Mouse (Mus musculus) c-Kit-positive CD71-positive TER-119-negative erythroid progenitor cells, embryonic 14.5 days (primary cell): ENCODE measurements around the gene Ipo4.

Experiments used
- DNase-seq: peaks from one replicate; pipeline ENCODE4 v3.0.0-alpha.2; 2013; ENCODE audit warnings: low read depth

Gene Ipo4

DNA sequence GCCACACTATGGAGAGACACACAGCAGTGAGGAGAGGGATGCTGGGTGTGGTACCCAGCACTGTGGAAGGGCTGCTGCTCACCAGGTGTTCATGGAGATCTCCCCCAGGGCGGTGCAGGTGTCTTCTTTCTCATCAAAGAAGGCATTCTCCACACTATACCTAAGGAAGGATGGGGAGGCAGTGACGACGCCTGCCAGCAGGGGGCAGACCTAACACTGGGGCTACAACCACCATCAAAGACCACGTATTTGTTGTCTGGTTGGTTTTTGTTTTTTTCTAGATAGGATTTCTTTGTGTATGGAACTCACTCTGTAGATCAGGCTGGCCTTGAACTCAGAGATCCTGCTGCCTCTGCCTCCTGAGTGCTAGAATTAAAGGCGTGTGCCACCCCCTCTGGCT, 6.4 kb downstream of the Ipo4 start:
- DNase-seq: no peak

DNA sequence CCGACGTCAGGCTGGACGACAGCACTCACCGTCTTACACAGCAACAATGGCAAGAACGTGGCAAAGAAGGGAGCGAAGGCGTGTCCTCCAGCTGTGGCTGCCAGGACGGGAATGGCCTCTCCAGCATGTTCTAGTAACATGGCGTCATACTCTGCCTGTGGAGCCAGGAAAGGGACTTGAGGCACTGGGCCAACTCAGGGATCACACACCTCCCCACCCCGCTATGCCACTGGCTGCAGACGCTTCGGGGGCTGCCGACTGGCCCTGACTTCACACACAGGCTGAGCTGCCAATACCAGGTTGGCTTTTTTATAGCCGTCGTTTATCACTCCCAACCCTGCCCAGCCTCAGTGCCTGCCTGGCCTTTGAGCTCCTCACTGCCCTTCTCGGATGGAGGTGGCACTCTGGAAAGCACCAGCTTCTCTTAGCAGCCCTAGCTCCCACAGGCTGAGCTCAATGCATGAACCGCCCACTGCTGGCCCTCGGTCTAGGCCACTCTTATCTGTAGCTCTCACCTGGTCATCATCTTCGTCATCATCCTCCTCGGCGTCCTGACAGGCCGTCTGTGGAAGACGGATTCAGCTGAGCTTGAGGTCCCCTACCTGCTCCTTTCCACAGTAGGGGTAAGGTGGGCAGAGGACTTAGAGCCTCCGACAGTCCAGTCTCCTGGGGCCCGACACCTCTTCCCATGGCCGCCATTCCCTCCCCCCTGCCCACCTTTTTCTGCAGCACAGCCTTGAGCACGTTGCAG, 7.5 kb downstream of the Ipo4 start:
- DNase-seq: no peak

DNA sequence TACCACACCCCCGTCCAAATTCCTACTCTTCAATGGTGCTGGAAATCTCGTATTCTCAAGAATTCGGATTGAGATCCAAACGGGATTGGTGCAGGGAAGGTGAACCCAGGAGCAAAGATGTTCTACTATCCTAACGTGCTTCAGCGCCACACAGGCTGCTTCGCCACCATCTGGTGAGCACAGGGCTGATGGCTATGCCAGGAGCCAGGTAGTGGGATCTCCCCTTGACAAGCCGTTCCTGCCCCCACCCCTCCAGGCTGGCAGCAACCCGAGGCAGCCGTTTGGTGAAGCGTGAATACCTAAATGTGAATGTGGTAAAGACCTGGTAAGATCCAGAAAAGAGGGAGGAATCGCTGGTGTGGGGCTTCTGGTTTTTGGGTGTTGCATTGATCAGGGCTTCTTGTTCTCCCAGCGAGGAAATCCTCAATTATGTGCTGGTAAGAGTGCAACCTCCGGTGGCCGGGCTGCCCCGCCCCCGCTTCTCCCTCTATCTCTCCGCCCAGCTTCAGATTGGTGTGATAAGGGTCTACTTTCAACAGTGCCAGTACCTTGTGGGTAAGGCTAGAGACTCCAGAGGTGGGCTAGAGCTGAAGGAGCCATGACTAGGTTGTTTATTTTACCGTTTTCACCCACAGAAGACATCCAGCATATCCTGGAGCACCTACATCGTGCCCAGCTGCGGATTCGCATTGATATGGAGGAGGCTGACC, 17.1 kb downstream of the Ipo4 start:
- DNase-seq: peak; percentile 70

DNA sequence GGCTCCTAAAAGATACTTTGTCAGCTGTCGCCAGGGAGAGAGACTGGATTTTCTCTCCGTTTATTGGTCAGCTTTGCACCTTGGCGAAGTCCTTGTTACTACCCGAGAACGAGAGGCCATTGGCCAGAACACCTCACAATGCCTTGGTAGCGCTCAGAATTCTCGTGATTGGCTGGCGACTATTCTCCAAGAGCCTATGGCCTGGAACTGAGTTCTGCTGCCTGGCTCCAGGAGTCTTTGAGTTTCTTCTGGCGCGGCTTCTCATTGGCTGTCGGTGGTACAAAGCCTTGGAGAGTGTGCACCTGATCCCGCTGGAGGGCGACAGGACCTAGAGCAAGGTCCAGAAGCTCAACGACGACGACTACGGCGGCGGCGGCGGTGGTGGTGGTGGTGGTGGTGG, 17.9 kb downstream of the Ipo4 start, which contains the start of gene Rec8:
Rec8 (plus strand) TSS at position 216 of the 400 bp plus-strand sequence.
- no peak for DNase-seq

DNA sequence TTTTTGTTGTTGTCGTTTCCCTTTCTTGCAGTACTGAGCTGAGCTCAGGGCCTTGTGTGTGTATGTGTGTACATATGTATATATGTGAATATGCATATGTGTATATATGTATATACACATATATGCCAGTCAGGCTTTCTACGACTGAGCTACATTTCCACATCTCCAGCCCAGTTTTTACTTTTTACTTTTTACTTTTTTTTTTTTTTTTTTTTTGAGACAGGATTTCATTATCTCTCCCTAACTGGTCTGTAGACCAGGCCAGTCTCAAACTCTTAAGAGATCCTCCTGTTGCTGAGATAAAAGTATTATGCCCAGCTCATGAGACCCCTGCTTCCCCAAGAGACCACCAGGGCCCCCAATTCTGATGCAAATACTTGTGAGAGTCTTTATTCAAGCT, 18.9 kb downstream of the Ipo4 start:
- no peak for DNase-seq

DNA sequence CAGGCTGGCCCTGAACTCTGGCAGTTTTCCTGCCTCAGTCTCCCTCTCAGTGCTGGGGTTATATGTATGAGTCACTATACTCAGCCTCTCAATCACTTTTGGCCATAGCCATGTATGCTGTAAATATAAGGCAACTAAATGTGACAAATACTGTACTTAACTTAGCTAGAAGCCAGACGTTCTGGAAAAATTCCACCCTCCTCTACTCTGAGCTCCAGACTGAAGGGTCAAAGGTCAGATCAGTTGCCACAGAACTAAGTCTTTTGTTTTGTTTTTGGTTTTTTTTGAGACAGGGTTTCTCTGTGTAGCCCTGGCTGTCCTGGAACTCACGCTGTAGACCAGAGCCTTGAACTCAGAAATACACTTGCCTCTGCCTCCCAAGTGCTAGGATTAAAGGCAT, 19.9 kb downstream of the Ipo4 start:
- DNase-seq: no peak

DNA sequence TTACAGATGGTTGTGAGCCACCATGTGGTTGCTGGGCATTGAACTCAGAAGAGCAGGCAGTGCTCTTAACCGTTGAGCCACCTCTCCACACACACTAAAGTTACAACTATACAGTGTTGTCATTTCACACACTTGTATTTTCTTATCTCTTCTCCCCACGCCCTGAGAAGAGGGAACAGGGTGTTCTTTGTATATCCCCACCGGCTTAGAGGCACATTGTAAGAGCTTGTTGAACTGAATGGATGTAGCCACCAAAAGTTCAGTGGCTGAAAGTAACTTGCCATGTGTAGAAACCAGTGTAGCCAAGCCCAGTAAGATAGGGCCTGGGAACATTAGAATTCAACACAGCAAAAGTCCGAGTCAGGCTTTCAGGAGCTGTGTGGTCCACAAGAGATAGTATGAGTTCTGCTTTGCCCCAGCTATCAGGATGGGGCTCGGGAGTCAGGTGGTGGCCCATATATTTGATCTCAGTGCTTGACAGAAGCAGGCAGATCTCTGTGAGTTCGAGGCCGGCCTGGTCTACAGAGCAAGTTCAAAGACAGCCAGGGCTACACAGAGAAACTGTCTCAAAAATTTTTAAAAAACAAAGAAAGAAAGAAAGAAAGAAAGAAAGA, 21.1 kb downstream of the Ipo4 start:
- peak; percentile 85 for DNase-seq

DNA sequence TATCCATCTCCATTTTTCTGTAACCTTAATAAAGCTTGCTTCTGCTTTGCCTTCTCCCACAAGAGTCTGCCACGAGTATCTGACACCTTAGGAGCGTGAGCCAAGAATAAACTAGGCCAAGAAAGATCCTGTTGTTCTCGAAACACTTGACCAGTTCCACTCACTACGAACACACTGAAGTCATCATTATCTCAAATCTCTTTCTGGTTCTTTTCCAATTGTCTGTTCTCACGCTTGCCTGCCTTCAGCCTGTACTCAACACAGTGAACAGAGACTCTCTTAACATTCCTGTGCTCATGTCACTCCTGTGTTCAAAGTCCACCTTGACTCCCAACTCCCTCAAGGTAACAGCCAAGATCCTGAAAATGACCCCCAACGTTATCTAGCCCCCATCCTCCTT, 22.4 kb downstream of the Ipo4 start:
- no peak for DNase-seq

DNA sequence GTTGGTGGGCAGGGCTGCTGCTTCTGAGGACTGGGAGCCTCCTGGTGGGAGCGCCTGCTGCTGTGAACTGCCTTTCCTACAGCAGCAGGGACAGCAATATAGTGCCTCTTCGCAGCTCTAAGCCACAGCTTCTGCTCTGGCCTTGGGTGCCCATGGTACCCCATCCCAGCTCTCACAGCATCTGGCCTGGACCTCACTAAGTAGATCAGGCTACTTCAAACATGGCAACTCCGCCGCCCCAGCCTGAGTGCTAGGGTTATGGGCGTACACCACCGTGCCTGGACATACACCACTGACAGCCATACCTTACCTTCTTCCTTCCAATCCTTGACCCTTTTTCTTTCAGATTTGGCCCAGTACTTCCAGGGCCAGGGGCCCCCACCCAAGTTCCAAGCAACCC, 27.4 kb downstream of the Ipo4 start:
- no peak for DNase-seq

DNA sequence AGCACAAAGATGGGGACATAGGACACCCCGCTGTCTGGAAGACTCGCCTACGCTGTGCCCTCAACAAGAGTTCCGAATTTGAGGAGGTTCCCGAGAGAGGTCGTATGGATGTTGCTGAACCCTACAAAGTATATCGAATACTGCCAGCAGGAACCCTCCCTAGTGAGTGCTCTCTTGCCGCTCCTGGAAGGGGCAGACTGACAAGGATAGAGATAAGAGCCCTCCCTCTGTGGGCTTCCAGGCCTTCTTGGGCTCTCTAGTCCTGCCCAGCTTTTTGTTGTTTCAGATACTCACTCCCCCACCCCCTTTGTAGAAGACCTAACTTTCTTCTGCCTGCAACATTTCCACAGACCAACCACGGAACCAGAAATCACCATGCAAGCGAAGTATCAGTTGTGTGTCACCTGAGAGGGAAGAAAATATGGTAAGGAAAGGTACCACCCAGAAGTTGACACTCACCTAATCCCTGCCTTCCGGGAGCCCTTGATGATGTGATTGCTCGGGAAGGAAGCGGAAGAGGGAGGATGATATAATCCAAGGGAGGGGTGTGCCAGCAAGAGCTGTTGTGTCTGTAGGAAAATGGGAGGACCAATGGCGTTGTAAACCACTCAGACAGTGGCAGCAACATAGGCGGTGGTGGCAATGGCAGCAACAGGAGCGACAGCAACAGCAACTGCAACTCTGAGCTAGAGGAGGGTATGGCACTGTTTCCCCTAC, 29.9 kb downstream of the Ipo4 start:
- DNase-seq: no peak

DNA sequence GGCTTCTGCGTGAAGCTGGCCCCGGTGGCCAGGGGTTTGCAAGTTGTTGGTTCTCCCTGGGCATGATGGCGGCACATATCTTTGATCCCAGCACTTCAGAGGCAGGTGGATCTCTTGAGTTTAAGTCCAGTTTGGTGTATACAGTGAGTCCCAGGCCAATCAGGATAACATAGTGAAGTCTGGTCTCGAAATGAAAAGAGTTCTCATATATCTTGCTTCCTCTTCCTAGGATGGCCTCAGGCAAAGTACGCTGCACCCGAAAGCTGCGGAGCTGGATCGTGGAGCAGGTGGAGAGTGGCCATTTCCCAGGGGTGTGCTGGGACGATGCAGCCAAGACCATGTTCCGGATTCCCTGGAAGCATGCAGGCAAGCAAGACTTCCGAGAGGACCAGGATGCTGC, 30.9 kb downstream of the Ipo4 start:
- DNase-seq: no peak

DNA sequence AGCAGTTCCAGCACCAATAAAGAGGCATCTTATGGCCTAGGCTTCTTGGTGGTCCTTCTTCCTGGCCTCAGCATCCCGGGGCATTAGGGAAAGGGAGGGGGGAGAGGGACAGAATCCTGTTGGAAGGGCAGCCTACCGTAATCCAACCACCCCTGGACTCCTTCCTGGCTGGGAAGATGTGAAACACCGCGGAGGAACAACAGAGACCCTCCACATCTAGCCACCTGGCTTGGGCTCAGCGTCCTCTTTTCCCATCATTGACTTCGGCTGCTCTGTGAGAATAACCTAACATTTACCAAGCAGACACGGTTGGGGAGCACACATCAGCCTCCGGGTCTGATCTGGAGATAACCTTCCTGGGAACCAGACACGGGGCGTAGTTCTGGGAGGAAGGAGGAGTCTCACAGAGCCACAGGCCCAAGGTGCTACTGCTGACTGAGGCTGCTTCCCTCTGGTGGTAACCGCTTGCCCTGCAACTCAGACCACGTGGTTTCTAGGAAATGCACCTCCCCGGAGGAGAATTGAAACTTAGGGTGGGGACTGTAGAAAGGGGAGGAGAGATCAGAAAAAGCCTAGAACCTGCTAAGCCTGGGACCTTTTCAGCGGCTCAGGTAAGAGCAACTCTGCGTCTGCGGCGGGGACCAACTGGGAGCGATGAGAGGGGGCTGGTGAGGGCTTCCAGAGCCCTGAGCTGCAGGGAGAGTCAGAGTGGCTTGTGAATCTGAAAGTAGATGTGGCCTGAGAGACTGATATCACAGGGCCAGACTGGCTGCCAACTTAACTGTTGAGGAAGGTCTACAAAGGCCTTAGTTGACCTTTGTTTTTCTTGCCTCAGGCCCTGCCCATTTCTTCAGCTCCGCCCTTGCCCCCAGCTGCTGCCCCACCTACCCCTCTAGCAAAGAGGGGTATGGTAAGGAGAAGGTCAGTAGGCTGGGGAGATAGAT, 31.9 kb downstream of the Ipo4 start:
- peak; percentile 98 for DNase-seq

DNA sequence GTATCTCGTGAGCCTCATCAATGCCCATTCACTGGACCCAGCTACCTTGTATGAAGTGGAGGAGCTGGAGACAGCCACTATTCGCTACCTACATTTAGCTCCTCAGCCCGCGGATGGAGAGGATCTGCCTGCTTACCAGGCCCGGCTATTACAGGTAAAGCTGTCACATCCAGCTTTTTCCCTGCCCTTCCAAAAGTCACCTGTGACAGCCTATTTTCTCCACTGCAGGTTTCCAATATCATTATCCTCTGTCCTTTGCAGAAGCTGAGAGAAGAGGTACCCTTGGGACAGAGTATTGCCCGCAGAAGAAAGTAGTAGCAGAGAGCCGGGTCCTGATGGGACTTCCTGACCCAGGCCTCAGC, 32.5 kb downstream of the Ipo4 start, which contains the start of gene Irf9:
Irf9 (plus strand) TSS at position 301 of the 362 bp plus-strand sequence.
- no peak for DNase-seq

DNA sequence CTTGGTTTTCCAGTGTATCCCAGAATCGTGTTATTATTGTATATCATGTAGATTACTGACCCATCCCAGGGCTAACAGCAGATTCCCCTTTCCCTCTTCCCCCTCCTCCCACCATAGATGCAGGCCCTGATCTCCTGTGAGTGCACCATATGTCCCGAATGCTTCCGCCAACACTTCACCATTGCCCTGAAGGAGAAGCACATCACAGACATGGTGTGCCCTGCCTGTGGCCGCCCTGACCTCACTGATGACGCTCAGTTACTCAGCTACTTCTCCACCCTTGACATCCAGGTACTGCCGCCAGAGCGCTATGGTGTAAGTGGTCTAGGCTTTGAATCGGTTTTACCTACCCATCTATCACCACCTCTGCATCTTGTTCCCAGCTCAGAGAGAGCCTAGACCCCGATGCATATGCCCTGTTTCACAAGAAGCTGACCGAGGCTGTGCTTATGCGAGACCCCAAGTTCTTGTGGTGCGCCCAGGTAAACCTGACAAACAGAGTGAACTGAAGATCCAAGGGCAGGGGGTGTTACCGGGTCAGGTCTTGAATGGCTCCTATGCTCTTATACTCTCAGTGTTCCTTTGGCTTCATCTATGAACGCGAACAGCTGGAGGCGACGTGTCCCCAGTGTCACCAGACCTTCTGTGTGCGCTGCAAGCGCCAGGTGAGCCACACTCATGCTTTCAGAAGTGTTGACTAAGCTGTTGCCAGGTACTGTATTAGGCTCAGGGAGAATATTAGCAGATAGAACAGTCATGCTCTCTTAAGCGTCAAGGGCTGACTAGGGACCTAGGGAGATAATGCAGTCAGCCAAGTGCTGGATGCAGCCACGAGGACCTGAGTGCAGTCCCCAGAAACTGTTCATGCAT, 37.0 kb downstream of the Ipo4 start:
- DNase-seq: no peak

DNA sequence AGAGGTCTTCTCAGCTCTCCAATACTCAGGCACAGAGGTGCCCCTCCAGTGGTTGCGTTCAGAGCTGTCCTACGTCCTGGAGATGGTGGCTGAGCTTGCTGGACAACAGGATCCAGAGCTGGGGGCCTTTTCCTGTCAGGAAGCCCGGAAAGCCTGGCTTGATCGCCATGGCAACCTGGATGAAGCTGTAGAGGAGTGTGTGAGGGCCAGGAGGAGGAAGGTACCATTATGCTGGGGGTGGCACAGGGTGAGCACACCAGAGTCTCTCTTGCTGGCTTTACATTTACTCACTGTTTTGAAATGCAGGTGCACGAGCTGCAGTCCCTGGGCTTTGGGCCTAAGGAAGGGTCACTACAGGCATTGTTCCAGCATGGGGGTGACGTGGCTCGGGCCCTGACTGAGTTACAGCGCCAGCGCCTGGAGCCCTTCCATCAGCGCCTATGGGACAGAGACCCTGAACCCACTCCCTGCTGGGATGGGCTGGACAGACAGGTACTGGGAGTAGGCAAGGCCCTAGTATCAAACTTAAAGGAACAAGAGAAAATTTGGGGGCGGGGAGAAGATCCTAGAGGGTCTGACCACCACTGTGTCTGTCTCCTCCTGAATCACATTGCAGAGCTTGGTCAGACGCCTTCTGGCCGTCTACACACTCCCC, 39.6 kb downstream of the Ipo4 start:
- no peak for DNase-seq

DNA sequence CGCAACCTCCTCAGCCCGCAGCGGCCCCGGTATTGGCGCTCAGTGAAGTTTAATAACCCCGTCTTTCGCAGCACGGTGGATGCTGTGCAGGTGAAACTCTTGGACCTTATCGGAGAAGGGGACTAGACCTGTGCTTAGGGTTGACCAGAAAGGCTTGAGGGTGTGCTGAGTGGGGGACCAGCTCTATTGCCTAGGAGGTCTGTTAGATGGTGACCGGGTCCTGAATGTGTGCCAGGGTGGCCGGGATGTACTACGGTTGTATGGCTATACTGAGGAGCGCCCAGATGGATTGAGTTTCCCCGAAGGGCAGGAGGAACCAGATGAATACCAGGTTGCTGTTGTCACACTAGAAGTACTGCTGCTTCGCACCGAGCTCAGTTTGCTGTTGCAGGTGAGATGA, 43.5 kb downstream of the Ipo4 start:
- no peak for DNase-seq

DNA sequence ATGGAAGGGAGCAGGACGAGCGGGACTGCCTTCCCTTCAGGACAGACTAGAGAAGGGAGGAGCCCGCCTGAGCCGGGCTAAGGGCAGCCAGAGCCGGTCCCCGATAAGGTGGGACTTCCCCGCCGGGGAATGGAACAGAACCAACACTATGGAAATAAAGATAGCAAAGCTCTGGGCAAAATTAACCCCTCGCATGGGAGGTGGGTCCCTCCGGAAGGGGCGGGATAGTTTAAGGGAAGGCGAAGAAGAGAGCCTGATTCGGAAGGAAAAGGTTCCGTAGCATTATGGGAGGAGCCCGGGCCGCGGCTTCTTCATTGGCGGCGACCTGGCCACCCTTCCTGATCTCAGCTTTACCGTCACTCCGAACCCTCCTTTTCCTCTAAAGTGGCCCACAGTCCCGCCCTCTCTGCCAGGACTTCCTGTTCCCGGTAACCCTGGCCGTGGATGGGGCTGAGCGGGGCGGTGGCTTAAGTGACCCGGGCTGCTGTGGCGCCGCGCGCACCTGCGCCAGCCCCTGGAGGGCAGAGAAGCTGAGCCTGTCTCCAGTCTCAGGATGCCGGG, 44.3 kb downstream of the Ipo4 start, which contains the start of gene Rnf31:
Rnf31 (plus strand) TSS at position 378 of the 561 bp plus-strand sequence.
- DNase-seq: peak; percentile 94

DNA sequence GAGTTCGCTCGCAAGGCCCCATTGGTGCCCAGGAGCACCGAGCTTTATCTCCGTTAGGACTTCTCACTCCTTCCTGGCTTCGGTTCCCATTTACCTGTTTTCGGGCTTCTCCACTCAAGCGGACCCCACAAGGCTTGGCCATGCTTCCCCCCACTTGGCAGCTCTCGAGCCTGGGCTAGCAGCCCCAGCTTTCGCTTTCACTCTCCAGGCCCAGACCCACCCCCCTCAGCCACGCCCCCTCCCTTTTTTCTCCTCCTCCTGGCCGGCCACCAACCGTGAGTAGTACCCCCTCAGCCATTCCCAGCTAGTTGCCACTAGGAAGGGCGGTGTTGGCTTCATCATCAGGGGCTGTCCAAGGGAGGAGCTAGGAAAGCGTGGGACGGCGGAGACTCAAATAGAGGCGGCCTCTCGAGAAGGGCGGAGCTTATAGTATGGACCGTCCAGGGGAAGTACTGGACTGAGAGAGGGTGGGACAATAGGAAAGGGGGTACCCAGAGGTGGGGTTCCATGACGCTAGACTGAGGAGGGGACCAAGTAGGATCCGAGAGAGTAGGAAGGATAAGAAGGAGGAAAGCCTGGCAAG, 44.9 kb downstream of the Ipo4 start, which contains the start of gene Psme2:
Psme2 (minus strand) TSS at position 366 of the 583 bp plus-strand sequence.
- peak; percentile 91 for DNase-seq
